Mouse (Mus musculus) spleen, embryonic (tissue): ENCODE measurements around the gene Mpg.

Experiments
- CTCF ChIA-PET: fragments of 350-600 bp; sonication (Branson Sonifier 250); formaldehyde crosslinking; loops from one replicate; lab custom pipeline; 2022; lab: Charles Lee

Mpg gene

DNA sequence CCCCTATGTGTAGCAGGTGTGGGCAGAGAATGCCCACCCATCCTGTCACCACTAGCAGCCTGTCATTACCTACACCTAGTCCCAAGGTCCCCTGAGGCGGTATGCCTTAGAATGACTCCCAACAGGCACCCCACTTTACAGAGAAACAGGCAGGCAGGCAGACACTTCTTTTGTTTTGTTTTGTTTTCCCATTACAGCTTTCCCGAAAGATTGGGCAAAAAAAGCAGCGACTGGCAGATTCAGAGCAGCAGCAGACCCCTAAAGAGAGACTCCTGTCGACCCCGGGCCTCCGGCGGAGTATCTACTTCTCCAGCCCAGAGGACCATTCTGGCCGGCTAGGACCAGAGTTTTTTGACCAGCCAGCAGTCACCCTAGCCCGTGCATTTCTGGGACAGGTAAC is 1.2 kb downstream of the Mpg start:
- CTCF ChIA-PET: no interaction called here

DNA sequence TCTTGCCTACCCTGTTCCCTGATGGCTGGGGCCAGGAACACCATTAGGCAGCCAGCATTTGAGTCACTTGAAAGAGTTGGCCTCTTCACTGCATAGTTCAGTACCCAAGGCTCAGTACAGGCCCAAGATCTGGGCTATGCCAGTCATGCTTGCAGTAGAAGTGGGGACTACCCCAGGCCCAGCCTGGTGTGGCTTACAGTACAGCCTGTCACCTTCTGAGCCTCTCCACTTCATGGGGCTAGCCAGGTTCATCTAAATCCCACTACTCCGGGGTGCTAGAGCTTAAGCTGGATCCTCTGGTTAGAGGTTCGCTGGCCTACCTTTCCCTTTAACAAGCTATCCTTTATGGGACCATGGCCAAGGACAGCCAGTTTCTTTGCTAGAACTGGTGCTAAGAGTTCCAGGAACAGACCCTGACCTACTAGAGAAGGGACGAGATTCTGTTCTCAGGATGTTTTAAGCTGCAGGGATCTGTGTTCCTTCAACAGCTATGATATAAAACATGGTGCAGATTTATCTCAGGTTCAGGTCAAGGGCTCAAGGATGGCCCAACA is 2.1 kb downstream of the Mpg start:
- CTCF ChIA-PET: no interaction called here

DNA sequence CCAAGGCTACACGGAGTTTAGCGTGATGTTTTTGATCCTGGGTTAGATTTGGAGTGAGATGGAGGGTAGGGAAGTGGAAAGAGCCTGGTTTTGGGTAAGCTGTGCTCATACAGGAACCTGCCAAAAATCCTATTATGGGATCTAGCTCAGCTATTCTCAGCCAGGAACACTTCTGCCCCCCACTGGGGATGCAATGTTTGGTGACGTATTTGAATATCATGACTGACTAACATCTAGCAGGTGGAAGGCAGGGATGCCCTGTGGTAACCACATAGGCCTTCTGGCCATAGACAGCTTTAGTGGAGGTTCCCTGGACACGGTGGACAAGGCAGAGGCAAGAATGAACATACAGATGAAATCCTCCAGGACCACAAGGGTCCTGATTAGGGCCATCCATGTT is 3.9 kb downstream of the Mpg start:
- CTCF ChIA-PET: interaction anchor here (0.6 kb wide), 1 partner anchor 10 kb away, joined by 3 read pairs; no protein-coding TSS in a partner anchor

DNA sequence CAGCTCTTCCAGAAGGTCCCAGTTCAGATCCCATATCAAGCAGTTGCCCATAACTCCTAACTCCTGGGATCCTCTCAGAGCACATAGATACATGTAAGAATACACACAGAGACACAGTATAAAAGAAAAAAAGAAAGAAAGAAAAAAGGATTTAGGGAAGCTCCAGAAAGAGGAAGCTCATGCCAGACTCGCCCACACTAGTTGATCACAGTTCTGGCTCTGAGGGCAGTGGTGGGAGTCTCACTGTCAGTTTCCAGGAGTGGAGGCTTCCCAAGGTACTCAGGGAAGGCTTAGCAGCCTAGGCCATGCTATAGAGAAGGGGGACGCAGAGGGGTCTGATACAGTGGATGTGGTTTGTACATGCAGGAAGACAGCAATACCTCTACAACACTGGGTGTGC is 4.8 kb downstream of the Mpg start:
- CTCF ChIA-PET: interaction anchor here (0.6 kb wide), 1 partner anchor 10 kb away, joined by 3 read pairs; no protein-coding TSS in a partner anchor

DNA sequence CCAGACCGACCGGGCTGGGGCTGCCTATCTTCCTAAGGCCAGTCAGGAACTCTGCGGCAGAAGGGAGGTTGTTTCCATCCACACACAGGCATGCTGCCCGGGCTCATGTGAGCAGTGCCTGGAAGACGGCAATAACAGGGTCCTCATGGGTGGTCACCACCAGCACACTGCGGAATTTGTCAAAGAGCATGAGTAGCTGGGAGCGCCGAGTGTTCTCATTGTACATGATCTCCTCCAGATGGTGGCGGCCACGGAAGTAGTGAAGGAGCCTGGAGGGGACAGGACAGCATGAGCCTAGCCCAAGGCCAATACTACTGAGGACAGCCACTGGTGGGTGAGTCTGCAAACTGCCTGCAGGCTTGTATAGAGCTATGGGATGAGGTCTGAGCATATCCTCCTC is 6.5 kb downstream of the Mpg start:
- CTCF ChIA-PET: interaction anchor here (0.7 kb wide), 1 partner anchor 90 kb away, joined by 3 read pairs; no protein-coding TSS in a partner anchor

DNA sequence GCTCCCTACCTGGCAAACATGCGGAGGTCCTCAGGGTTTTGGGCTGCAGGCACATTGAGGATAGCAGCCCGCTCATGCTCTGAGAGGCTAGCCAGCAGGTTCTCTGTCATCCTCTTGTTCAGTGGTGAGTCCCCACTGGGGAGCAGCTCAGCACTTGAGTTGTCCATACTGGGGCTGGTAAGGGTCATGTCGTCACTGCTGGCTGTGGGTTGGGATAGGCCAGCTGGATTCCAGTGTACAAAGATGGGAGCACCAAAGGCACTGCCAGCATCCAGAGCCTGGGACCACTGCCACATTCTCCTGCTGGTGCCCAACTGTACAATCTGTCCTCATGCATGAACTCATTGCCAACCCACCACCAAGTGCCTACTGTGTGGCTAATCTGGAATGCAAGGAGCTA is 7.6 kb downstream of the Mpg start:
- CTCF ChIA-PET: interaction anchor here (1.2 to 1.5 kb wide), 2 partner anchors 8 to 16 kb away, joined by 3 to 6 read pairs; no protein-coding TSS in a partner anchor

DNA sequence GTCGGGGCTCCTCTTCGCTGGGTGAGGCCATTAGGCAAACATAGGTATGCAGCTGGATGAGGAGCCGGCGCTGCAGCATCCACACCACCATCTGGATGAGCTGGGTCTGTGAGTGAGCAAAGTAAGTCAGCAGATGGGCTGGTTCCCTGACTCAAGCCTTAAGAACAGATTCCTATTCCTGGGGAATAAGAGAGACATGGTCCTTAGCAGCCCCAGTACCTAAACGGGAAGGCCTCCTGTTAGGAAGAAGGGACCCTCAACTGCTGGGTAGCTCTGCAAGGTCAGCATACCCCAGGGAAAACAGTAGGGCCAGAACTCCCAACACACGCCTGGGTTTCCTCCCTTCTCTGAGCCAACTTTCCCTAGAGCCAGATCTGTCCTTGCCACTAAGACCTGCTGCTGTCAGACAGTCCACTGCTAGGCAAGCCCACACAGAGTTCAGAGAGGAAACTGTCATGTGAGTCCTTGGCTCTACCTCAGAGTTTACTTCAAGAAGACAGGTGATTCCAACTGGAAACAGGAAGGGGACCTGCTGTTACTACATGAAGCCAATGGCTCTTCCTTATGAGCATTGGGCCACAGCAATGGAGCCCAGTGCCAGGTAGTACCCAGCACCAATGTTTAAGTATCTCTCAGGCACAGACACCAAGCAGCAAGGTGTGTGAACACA is 8.6 kb downstream of the Mpg start:
- CTCF ChIA-PET: interaction anchor here (0.6 to 1.2 kb wide), 2 partner anchors 9 to 212 kb away, joined by 3 to 4 read pairs; no protein-coding TSS in a partner anchor

DNA sequence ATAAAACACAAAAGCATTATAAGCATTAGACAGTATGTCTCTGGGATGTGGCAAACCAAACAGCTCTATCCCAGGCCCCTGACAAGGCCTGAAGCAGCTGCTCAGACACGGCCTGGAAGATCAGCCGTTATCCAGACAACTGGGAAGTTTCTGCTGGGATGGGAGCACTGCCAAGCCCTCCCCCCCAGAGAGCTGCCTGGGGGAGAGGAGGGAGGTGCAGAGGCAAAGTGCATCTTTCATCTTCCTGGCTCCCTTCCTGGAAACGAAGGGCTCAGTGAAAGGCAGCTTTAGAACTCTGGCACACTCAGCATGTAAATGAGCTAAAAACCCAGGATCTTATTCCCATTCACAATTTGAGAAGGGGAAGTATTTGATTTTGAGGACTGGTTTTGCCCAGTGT is 9.3 kb downstream of the Mpg start:
- CTCF ChIA-PET: interaction anchor here (0.6 to 0.8 kb wide), 2 partner anchors 13 to 211 kb away, joined by 4 to 5 read pairs; partner anchors contain the start of gene Rhbdf1

DNA sequence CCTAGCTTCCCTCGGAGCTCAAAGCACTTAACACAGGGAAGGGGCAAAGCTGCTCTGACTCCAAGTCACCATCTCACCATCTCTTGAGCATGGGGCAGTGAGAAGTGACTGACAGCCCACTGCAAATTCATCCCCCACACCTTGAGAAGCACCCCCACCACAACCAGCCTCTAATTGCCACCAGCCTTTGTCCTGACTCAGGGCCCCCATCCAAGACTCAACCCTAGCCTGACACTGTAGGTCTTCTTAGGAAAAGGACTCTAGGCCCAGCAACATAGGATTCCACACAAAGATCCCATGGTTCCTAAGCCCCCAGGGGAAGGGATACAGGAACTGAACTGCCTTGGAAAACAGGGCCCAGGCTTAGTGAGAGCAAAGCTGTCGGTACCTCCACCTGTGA is 9.8 kb downstream of the Mpg start:
- CTCF ChIA-PET: interaction anchor here (0.8 kb wide), 1 partner anchor 14 kb away, joined by 5 read pairs; the partner anchor contains the start of gene Rhbdf1

DNA sequence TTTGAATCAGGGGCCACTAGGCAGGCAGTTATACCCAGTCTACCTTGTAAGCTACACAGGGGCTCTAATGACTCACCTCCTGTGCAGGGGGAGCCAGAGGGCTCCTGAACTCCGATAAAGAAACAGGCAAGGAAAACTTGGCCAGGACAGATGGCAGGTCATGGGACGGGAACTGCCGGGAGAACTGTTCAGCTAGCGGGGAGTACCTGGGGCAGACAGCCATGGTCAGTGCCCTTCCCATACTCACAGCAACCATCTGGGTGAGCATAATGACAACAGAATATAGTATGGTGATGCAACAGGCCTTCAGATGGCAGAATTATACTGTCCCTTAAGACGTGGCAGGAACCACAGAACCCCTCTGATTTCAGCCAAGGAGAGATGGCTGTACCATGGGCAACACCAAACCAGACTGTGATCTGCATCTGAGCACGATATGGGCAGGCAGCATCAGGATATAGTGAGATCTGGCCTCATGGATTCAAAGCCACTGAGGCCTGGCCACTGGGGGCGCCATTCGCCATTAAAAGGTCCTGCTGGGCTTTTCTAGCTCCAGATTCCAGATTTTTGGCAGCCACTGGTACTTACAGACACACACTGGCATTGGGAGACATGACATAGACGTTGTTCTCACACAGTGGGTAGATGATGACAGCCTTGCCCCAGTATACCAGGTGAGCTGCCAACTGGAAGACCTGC is 10.6 kb downstream of the Mpg start:
- CTCF ChIA-PET: interaction anchor here (2.2 kb wide), 1 partner anchor 18 kb away, joined by 12 read pairs; no protein-coding TSS in a partner anchor

DNA sequence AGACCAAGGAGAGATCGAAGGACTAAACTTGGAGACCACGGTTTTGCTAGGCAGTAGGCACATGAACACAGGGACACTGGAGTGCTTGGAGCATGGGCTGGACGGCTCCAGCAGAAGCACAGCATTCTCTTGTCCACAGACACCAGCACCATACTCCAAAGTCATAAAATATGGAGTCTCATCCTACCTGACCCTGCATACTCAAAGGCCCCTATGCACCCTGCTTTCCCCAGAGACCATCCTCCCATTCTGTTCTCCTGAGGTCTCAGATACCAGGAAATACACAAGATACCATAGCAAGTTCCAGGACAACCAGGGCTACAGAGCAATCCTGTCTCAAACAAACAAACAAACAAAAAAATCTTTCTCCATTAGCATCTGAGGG is 11.1 kb downstream of the Mpg start:
- CTCF ChIA-PET: interaction anchor here (1.0 to 2.2 kb wide), 2 partner anchors 18 to 23 kb away, joined by 4 to 12 read pairs; no protein-coding TSS in a partner anchor

DNA sequence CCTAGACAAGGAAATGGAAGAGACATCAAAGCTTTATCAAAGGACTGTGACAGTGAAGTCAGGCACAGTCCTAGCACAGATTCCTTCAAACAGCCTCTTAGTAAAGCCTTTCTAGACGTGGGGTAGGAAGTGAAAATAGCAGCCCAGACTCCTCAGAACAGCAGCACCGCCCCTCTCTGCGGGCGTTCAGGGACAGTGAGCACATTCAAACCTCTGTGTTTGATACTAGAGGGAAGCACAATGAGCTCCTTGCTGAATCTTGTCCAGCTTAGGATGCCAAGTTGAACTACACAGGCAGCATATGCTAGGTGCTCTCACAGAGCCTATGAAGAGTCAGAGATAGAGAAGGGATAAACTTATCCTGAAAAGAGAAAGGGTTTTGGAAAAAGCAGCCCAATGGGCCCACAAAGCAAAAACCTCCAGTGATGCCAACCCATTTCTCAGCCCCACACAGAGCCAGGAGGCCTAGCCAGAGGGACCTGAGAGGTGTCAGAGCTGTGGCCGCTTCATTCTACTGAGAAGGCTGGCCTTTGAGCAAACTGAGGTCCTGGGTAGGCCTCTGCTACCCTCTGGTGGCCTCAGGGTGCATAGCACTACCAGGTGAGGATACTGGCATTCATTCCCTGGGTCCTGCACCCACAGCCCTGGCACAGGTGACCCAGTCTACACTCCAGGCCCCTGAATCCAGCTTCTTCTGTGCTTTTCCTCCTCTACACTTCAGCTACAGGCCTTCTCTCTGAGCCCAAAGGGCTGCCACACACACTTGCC is 12.0 kb downstream of the Mpg start:
- CTCF ChIA-PET: interaction anchor here (1.0 to 2.2 kb wide), 4 partner anchors 19 to 55 kb away, joined by 3 to 12 read pairs (median 8); no protein-coding TSS in a partner anchor

DNA sequence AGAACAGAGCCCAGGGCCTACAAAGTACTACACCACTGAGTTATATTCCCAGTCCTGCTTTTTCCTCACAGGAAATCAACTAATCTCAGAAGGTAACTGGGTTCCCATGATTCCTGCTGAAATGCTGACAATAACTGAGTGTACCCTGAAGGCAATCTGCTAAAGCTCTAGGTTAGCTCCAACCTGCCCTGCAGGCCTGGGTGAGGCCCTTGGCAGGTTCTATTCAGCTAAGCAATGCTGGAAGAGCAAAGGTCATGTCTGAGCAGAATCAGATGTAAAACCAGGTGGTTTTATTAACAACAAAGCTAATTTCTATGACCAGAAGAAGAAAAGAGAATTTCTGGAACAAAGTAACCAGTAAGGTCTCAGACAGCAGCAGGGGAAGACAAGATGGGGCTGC is 15.1 kb downstream of the Mpg start:
- CTCF ChIA-PET: no interaction called here

DNA sequence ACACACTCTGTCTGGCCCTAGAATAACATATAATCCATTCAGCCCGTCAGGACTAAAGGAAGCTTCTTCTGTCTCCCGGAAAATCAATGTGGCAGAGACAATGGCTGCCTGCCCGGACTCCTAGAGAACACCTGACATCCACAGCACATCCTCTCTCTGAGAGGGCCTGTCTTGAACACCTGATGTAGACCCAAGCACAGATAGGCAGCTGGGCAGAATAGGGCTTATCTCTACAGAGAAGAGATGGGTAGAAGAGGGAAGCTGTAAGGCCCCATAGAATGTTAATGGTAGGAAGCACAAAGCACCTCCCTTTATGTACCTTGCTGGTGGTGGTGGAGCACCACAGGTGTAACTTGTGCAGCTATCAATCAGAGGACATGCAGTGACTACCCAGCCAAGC is 15.9 kb downstream of the Mpg start:
- CTCF ChIA-PET: no interaction called here

DNA sequence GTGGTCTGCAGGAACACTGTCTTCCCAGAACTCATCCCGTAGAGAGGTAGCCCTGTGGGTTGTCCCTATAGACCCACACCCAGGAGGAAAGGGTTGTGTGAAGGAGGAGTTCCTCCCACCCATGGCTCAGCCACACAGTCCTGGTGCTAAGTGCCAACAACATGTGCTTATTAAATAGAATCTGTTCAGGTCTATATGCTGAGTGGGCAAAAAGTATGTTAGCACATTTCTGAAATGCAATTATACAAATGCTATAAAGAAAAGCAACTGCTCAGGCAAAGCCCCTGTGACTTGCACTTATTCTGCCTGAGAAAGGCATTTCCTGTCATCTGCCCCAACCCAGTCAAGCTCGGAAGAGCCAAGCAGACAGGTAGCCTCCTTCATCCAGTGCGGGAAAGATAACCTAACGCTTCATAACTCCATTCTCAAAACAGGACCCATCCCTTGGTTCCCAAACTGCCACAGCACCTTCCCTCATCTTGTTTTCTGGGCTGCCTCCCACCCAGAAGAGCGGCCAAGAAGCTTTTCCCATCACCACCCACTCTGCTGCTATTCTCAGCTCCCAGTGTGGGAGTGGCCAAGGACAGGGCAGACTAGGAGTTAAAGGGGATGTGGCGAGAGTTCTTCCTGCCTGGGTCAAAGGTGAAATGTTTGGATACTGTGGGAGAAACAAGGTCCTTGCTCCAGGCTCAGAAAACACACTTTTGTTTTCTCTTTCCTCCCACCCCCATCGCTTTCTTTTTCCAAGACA is 17.1 kb downstream of the Mpg start:
- CTCF ChIA-PET: no interaction called here

DNA sequence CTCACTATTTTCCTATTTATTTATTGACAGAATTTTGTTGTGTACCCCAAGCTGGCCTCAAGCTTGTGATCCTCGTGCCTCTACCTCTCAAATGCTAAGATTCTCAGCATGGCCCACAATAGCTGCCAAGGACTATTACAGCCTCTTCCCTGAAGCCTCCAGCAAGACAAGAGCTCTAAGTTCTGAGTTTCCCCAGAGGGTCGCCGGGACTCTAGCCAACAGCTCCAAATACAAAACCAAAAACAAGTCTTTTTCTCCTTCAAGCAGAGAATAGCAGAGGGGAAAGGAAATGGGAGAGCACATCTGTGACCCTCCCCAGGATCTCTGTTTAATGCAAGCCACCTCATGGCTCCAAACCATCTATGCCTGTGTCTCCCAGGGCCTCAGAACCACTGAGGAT is 17.8 kb downstream of the Mpg start:
- CTCF ChIA-PET: interaction anchor here (0.9 kb wide), 1 partner anchor 62 kb away, joined by 3 read pairs; no protein-coding TSS in a partner anchor

DNA sequence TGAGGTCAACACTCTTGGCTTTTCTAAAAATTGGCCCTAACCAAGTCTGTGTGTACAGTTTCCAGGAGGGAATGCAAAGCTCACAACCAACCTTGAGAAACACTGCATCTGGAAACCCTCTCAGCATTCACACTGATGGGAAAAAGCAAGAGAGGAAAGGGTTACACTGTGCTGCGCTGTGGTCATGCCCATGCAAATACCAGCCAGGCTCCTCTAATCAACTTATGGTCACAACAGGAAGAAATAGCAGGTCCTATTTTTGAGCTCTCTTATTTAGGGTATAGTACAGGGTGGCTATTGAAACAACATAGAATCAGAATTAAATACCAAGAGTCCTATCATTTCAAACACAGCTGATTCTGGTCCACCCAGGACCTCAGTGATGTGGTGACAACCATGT is 18.3 kb downstream of the Mpg start:
- CTCF ChIA-PET: interaction anchor here (0.9 kb wide), 1 partner anchor 62 kb away, joined by 3 read pairs; no protein-coding TSS in a partner anchor

DNA sequence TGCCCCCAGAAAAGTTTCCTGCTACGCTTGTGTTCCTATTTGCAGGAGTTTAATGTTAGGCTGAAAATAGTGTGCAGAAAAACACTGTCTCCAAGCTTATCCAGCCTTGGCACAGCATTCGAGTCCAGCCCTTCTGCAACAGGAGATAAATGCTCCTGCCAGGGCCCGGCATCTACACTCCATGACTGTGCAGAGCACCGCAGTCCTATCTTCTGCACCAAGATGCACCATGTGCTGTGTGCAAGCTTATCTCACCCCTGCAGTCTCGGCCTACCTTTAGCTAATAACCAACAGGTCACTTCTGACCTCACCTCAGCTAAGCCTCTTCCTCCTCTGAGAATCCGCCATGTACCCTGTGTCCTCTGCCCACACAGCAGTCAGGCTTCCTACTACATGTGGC is 19.3 kb downstream of the Mpg start:
- CTCF ChIA-PET: no interaction called here

DNA sequence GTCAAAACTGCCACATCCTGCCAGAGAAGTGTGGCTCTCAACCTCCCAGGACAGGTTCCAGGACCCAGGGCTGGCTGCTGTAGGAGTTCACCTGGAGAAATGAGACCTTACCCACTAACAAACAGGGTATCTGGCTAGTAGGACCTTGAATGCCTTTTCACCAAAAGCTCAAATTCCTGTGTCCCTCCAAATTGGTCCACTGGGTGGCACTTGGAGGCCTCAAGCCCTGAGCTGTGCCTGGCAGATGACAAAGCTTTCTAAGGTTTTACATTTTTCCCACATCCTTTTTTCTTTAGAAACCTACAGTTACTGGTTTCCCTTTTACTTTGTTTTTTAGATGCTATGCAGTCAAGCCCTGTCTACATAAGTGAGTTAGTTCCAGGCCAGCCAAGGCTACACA is 20.8 kb downstream of the Mpg start:
- CTCF ChIA-PET: no interaction called here

DNA sequence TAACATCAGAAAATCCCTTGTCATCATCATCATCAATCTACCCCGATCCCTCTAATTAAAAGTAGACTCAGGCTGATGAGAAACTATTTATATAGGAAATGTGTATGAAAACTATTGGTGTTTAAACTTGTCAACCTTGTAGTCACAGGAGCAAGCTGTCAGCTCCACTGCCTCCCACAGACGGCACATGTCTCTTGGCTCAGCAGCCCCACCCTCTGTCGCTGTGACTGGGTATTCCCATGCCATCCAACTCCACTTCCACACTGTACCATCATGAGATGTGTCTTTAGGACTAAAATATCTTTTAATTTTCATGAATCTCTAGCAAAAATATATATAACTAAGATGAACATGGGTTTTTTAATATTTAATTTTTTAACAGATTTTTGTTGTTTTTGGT is 22.0 kb downstream of the Mpg start:
- CTCF ChIA-PET: no interaction called here
